Mouse (Mus musculus): ENCODE data around the gene Polr1d.

Gene Polr1d

GRCm38 (mm10) chr5:147086816-147087215, 10.0 kb downstream of the Polr1d start:
- peak; percentile 53 for DNase-seq (ENCODE audit: low read depth, low spot score)

GRCm38 (mm10) chr5:147089836-147090235, 13.0 kb downstream of the Polr1d start:
- DNase-seq (ENCODE audit: low read depth, low spot score), result no peak

- DNase-seq (ENCODE audit: low read depth, low spot score), result no peak
Measured at GRCm38 (mm10) chr5:147090256-147090963, 13.6 kb downstream of the Polr1d start.

- no peak for DNase-seq (ENCODE audit: low read depth, low spot score)
Measured at GRCm38 (mm10) chr5:147092448-147092847, 15.6 kb downstream of the Polr1d start.

GRCm38 (mm10) chr5:147094296-147094695, 17.4 kb downstream of the Polr1d start:
- DNase-seq (ENCODE audit: low read depth, low spot score), result no peak

GRCm38 (mm10) chr5:147096586-147096985, 19.7 kb downstream of the Polr1d start:
- DNase-seq (ENCODE audit: low read depth, low spot score), result no peak

GRCm38 (mm10) chr5:147098667-147099066, 21.8 kb downstream of the Polr1d start:
- no peak for DNase-seq (ENCODE audit: low read depth, low spot score)

GRCm38 (mm10) chr5:147100180-147100579, 23.3 kb downstream of the Polr1d start:
- DNase-seq (ENCODE audit: low read depth, low spot score), result no peak

- no peak for DNase-seq (ENCODE audit: low read depth, low spot score)
Measured at GRCm38 (mm10) chr5:147102295-147102694, 25.4 kb downstream of the Polr1d start.

GRCm38 (mm10) chr5:147107276-147107675, 30.4 kb downstream of the Polr1d start:
- no peak for DNase-seq (ENCODE audit: low read depth, low spot score)

- no peak for DNase-seq (ENCODE audit: low read depth, low spot score)
Measured at GRCm38 (mm10) chr5:147108861-147109591, 32.2 kb downstream of the Polr1d start.

GRCm38 (mm10) chr5:147114738-147115137, 37.9 kb downstream of the Polr1d start:
- peak; percentile 65 for DNase-seq (ENCODE audit: low read depth, low spot score)

- peak; percentile 73 for DNase-seq (ENCODE audit: low read depth, low spot score)
Measured at GRCm38 (mm10) chr5:147115631-147116030, 38.8 kb downstream of the Polr1d start.

GRCm38 (mm10) chr5:147117027-147117426, 40.2 kb downstream of the Polr1d start:
- no peak for DNase-seq (ENCODE audit: low read depth, low spot score)

GRCm38 (mm10) chr5:147121146-147121545, 44.3 kb downstream of the Polr1d start:
- DNase-seq (ENCODE audit: low read depth, low spot score), result peak; percentile 71

- DNase-seq (ENCODE audit: low read depth, low spot score), result no peak
Measured at GRCm38 (mm10) chr5:147124794-147125193, 47.9 kb downstream of the Polr1d start.

GRCm38 (mm10) chr5:147125542-147126185, 48.8 kb downstream of the Polr1d start:
- no peak for DNase-seq (ENCODE audit: low read depth, low spot score)

GRCm38 (mm10) chr5:147127860-147128259, 51.0 kb downstream of the Polr1d start:
- DNase-seq (ENCODE audit: low read depth, low spot score), result no peak

- no peak for DNase-seq (ENCODE audit: low read depth, low spot score)
Measured at GRCm38 (mm10) chr5:147129484-147129883, 52.6 kb downstream of the Polr1d start.

GRCm38 (mm10) chr5:147131912-147132311, 55.1 kb downstream of the Polr1d start:
- no peak for DNase-seq (ENCODE audit: low read depth, low spot score)

- no peak for DNase-seq (ENCODE audit: low read depth, low spot score)
Measured at GRCm38 (mm10) chr5:147133662-147134061, 56.8 kb downstream of the Polr1d start.

GRCm38 (mm10) chr5:147134341-147135088, 57.7 kb downstream of the Polr1d start:
- no peak for DNase-seq (ENCODE audit: low read depth, low spot score)

All from R1 (cell line).